Mouse (Mus musculus): ENCODE measurements at regions not wholly inside any gene's neighbourhood (a gene's known extent, or its start where the extent isn't known, plus 50 kb on each side); places are given as distances from the start of the nearest gene placed in this dataset.

GRCm38 (mm10) chr1:57574530-57574929 lies 167.6 kb upstream of the Tyw5 start:
- DNase-seq = no peak

DNA sequence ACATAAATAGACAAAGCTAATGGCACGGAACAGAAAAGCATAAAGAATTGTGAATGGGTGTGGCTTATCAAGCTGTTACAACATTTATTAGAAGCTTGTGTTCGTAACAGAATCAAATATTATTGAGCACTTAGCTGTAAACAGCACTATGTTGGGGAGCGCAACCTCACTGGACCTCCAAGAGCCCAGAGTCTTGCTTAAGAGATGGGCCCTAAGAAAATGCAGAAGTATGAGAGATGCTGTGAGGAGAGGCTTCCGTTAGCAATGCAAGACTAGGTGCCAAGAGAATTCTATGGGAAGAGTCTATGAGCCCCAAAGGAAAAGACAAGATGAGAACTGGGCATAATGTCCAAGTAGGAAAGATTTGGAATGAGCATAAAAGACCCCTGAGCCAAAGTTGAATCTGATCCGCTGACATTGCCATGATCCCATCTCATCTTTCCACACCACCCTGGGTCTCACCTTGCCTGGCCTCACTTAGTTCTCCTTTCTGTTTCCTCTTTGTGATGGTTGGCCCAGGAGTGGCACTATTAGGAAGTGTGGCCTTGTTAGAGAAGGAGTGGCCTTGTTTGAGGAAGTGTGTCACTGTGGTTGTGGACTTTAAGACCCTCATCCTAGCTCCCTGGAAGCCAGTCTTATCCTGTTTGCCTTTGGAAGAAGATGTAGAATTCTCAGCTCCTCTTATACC lies 169.3 kb upstream of the Tyw5 start:
- no peak for DNase-seq

- DNase-seq = no peak
Measured at GRCm38 (mm10) chr1:57579086-57579485, 172.2 kb upstream of the Tyw5 start.

DNA sequence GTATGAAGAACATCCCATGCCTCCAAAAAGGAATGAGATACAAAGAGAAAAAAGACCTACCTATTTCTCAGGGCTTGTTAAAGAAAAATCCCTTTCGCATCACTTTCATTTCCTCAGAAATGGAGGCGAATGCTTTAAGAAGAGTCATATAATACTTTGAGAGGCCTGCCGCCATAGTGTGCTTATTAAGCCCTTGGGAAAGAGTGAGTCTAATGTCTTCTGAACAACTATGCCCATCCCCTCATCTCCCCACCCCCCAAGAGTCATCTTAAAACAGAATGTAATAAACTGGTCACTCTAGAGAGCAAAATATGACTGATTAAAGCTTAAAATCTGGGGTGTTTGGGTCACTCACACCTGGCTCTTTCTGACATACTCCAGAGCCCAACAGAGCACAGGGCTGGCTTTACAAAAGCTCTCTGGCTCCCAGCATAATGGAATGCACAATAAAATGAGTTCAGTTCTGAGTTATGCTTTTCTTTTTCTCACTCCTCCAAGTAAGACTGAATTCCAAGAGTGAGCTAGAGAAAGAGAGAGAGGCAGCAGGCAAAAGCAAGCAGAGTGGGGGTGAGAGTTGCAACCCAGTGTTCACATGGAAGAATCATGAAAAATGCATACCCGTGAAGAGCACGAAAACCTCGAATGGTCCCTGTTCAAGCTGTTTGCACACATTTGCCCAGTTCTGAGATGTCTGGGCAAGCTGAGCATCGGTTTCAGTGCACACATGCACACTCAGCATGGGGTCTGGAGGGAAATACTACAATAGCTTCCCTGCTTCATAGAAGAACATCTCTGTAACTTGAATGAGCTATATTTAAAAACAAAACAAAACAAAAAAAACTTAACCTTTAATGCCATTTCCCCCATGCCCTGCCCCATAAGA lies 180.0 kb upstream of the Spats2l start:
- peak; percentile 17 for DNase-seq

- no peak for DNase-seq
Measured at GRCm38 (mm10) chr1:57594815-57595214, 179.1 kb upstream of the Spats2l start.

DNA sequence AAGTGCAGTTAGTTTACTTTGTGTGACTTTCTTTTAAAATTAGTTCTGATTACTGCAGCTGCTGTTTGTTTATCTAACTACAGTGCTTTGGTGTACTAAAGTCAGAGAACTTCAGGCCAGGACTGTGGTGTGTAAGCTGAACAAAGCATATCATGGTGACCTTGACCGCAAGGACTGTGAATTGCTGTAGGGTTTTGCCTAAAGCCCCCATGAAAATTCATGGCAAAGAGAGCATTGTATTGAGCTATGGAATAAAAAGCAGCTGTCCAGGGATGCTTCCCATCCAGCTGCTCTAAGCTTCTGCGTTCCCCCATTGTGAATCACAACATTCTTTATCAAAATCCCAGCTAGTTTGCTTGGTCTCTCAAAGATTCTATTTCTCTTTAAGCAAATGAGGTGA lies 173.0 kb upstream of the Spats2l start:
- no peak for DNase-seq

DNA sequence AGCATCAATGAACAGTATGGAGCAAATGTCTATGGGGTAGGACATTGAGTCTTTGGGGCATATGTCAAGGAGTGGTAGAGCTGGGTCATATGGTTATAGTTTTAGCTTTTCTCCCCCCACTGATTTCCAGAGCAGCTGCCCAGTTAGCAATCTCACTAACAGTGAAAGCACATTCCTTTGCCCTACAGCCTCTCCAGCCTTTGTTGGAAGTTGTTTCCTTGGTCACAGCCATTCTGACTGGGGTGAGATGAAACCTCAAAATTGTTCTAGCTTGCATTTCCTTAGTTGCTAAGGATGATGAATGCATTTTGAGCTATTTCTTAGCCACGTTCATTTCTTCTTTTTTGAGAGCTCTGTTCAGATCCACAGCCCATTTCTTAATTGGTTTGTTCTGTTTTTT lies 168.4 kb upstream of the Spats2l start:
- no peak for DNase-seq

DNA sequence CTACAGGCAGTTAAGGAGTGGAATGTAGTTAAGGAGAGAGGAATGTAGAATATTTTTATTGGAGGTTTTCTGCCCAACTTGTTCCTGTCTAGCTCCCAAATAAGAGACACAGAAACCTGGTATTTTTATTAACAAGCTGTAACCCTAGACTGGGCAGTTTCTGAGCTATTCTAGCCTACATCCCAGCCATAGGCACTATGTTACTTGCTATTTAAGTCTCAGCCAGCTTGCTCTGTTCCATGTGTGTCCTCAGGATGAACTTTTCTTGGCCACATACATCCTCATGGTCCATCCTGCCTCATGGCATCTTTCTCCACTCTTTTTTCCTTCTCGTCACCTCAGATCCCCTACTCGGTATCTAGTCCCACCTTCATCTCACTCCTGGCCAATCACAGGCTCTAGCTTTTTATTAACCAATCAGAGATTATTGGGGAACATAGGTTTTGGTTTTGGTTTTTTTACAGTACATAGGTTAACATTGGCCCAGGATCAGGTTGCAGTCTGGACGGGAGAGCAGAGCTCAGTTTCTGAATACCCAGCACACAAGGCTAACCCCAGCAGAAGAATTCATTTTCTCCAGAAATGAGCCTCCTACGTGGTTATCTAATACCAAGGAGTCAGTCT lies 167.8 kb upstream of the Spats2l start:
- DNase-seq = no peak

- DNase-seq = no peak
Measured at GRCm38 (mm10) chr1:57607026-57607425, 166.9 kb upstream of the Spats2l start.

- DNase-seq = peak; percentile 71
Measured at GRCm38 (mm10) chr1:57607626-57608422, 166.1 kb upstream of the Spats2l start.

DNA sequence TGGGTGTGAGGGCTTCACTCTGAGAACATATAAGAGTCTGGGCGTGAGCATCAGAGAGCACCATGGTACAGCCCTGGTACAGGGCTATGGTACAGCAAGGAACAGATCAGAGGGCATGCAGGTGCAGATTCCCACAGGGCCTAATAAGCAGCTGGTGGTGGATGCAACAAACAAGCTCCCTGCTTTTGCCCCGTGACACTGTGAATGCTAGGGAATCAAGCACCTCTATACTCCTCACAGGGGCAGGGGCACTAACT lies 165.6 kb upstream of the Spats2l start:
- DNase-seq = peak; percentile 59

DNA sequence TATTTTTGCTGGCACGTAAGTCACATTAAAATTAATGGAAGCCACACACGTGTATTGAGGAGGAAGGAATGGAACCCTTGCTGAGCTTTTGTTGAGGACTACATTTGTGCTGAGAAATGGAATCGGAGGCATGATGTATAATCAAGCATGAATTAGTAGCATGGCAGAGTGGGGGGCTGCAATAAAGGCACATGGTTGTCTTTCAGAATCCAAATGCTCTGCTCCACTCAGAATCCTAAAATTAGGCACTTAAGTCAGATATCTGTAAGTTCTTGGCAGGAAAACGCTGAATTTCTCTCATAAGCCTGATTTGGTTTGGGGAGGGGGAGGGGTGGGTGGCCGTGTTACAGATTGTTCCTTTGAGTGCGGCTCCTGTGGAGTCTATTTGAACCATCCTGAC lies 164.7 kb upstream of the Spats2l start:
- DNase-seq = peak; percentile 27

GRCm38 (mm10) chr1:57612171-57612570 lies 161.8 kb upstream of the Spats2l start:
- DNase-seq = no peak

DNA sequence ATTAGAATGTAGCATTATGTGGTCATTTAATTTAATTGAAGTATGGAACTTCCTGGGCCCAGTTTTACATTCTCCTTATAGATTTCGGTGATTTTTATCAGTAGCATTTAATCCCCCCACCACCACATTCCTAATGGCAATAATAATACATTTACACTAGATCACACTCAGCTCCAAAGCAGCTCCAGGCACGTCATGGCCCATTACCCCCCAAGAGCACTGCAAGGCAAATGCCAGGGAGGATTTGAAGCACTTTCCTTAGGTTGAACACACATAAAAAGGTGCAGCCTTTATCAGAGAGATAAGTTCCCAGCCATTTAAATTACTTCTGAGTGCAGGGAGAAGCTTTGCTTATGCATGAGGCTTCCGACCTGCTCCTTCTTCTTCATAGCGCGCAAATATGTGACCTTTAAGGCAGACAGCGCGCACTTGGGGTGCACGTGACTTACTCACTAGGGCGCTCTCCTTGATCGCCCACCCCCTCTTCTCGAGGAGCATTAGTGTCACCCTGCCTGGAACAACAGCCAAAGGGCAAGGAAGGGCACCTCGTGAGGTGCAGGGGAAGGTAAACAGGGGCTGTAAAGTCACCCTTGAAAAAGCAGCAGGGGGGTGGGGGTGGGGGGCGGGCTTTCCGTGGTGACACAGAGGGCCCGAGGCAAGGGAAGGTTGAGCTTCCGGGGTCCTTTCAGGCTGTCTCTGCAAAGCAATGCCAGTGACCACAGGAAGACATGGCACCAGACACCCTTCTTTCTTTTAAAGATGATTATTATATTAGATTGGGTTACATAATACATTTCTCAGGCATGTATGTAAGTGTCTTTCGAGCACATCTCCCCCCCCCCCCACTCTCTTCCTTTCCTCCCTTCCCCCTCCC lies 160.8 kb upstream of the Spats2l start:
- DNase-seq = peak; percentile 42

DNA sequence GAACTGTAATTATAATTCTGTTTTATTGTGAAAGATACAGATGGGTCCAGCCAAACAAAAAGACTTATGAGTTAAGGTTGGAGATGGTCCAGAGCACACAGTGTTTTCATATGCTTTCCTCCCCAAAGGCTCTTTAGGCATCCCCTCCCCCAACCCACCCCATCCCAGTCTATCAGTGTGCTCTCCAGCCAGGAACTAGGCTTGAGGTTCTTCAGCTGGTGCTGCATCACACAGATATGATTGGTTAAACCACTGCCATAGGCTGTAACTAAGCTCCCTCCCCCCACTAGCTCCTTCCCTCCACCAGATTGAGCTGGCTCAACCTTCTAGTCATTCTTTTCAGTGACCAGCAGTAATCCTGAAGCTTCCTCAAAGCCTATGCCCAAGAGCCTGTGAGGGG lies 158.8 kb upstream of the Spats2l start:
- no peak for DNase-seq

GRCm38 (mm10) chr1:57617316-57617715 lies 156.6 kb upstream of the Spats2l start:
- no peak for DNase-seq

GRCm38 (mm10) chr1:57622561-57622960 lies 151.4 kb upstream of the Spats2l start:
- no peak for DNase-seq

GRCm38 (mm10) chr1:57633986-57634385 lies 140.0 kb upstream of the Spats2l start:
- no peak for DNase-seq

DNA sequence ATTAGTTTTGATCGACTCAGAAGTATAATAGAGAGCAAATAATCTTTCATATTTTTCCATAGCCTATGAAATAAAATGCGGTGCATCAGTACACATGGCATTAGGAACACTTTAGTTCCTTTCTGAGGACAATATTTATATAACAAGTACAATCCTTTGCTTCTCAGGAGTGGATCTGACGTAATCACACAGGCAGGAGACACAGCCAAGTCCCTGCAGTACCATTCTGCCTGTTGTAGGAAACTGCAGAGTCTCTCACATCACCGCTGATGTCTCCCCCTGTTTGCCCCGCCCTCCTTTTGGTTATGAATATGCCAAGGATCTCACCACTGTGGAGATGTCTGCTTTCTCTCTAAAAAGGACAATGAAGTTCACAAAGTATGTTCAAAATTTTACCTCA lies 131.8 kb upstream of the Spats2l start:
- no peak for DNase-seq

DNA sequence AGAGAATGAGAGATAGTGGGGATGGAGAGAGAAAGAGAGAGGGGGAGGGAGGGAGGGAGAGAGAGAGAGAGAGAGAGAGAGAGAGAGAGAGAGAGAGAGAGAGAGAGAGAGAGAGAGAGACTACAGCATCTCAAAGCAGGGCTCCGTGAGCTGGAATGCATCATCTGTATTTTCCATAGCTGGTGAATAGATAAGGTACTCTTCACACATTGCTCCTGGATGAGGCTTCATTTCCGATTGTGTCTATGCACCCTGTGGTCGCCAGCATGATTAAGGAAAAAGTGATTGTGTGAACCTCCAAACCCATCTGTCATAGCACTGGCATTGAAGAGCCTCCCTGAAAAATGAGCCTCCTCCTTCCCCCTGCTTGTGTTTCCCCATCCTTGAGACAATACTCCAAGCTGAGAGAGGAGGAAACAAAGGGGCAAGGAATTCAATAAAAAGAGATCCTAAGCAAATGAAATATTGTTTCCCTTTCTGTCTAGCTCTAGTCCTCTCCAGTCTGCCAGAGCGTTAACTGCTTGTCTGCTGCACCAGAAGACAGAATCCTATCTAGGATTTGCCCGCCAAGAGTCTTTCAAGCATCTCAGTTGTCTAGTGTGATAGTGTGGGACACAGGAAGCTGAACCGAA lies 130.4 kb upstream of the Spats2l start:
- no peak for DNase-seq

DNA sequence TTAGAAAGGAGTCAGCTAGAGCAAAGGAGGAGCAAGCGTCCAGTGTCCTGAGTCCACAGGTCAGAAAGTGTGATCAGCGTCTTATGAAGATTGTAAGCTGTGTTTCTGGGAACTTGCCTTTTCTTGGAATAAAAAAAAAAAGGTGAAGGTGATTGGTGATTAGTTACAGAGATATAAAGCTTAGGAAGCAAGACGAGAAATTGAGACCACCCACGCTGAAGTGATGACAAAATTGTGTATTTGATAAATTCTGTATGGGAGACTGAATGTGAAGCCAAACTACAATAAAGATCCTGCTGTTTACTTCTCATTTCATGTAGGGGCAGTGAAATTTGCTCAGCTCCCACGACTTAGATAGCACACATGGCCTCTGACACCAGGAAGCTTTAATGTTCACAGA lies 109.0 kb upstream of the Spats2l start:
- no peak for DNase-seq

GRCm38 (mm10) chr1:57665724-57666123 lies 108.2 kb upstream of the Spats2l start:
- DNase-seq = no peak

All from retina, postnatal 1 day (tissue).